Mouse (Mus musculus) urinary bladder, adult 18-20 months (tissue): ENCODE data around the gene Arhgef25.
"Not testable (repeated sequence)": the region's sequence is repeated elsewhere in the genome, so short reads cannot be mapped to it uniquely, and the experiment has no call there.

Source experiments
- DNase-seq, 2 experiments: peaks; one replicate each; pipeline ENCODE4 v3.0.0; 2022; ENCODE audit warnings: low spot score in 2 of 2, mixed read lengths in 2 of 2

Arhgef25 gene

GRCm38 (mm10) chr10:127165654-127166403 is 24.1 kb downstream of the Arhgef25 start:
- peak in 1 of 2 experiments; percentile 64 for DNase-seq

- DNase-seq: no peak
Measured at GRCm38 (mm10) chr10:127165354-127165653, 24.6 kb downstream of the Arhgef25 start.

GRCm38 (mm10) chr10:127164631-127165353 is 25.1 kb downstream of the Arhgef25 start, which contains the start of gene B4galnt1:
Gene B4galnt1 (plus strand): TSS chr10:127165225.
- peak; percentile 41 to 68 for DNase-seq

GRCm38 (mm10) chr10:127164190-127164589 is 25.7 kb downstream of the Arhgef25 start:
- no peak for DNase-seq

GRCm38 (mm10) chr10:127162771-127163261 is 27.1 kb downstream of the Arhgef25 start:
- not testable (repeated sequence) for DNase-seq

- DNase-seq: no peak
Measured at GRCm38 (mm10) chr10:127160728-127161127, 29.2 kb downstream of the Arhgef25 start.

- no peak for DNase-seq
Measured at GRCm38 (mm10) chr10:127160081-127160480, 29.8 kb downstream of the Arhgef25 start.

- no peak for DNase-seq
Measured at GRCm38 (mm10) chr10:127158471-127158870, 31.4 kb downstream of the Arhgef25 start.

- DNase-seq: no peak
Measured at GRCm38 (mm10) chr10:127156511-127156910, 33.4 kb downstream of the Arhgef25 start.

GRCm38 (mm10) chr10:127156089-127156488 is 33.8 kb downstream of the Arhgef25 start:
- DNase-seq: no peak

GRCm38 (mm10) chr10:127154652-127155051 is 35.2 kb downstream of the Arhgef25 start:
- DNase-seq: no peak

- no peak for DNase-seq
Measured at GRCm38 (mm10) chr10:127154241-127154640, 35.6 kb downstream of the Arhgef25 start.

GRCm38 (mm10) chr10:127153323-127153722 is 36.6 kb downstream of the Arhgef25 start:
- DNase-seq: no peak

GRCm38 (mm10) chr10:127152556-127152955 is 37.3 kb downstream of the Arhgef25 start:
- not testable (repeated sequence) for DNase-seq

GRCm38 (mm10) chr10:127151233-127151632 is 38.6 kb downstream of the Arhgef25 start:
- DNase-seq: not testable (repeated sequence)

GRCm38 (mm10) chr10:127150471-127150872 is 39.4 kb downstream of the Arhgef25 start:
- DNase-seq: no peak

GRCm38 (mm10) chr10:127147135-127147534 is 42.7 kb downstream of the Arhgef25 start:
- no peak for DNase-seq

GRCm38 (mm10) chr10:127145303-127145702 is 44.6 kb downstream of the Arhgef25 start:
- DNase-seq: no peak

GRCm38 (mm10) chr10:127144536-127144935 is 45.3 kb downstream of the Arhgef25 start:
- no peak for DNase-seq

- DNase-seq: no peak
Measured at GRCm38 (mm10) chr10:127143228-127143627, 46.7 kb downstream of the Arhgef25 start.

- no peak for DNase-seq
Measured at GRCm38 (mm10) chr10:127141500-127141899, 48.4 kb downstream of the Arhgef25 start.

- DNase-seq: no peak
Measured at GRCm38 (mm10) chr10:127140971-127141370, 48.9 kb downstream of the Arhgef25 start.
